Mouse (Mus musculus) brain, embryonic 18.5 days (tissue): ENCODE measurements at regions not wholly inside any gene's neighbourhood (a gene's known extent, or its start where the extent isn't known, plus 50 kb on each side); places are given as distances from the start of the nearest gene placed in this dataset.

Experiments used
- DNase-seq: peaks from one replicate; pipeline ENCODE4 v3.0.0-alpha.2; 2012; ENCODE audit warnings: low read depth, low spot score

DNA sequence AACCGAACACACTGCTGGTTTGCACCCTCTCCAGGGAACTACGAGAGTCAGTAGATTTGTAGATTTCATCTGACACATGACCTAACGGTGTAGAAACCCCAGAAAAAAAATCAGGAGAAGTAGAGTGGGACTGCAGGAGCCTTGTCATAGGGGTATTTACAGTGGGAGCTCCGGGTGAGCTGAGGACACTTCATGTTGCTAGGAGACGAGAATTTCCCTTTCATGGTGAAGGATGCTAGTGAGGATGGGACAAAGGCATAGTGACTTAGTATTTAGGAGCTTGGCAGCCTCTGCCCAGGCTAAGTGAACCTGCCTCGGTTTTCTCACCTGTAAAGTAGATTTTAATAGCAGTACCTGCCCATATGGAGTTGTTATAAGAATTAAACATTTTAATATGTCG lies 52.8 kb upstream of the Epha4 start:
- DNase-seq, result peak; percentile 46
